Mouse (Mus musculus) myocyte (in vitro differentiated cells): Measurements from ENCODE around the gene Gm20773. TPM values are rescaled to one million over a fixed set of nuclear protein-coding genes. Genes with fewer than 3 reads are reported as not detected.
"Not testable (repeated sequence)": the region's sequence is repeated elsewhere in the genome, so short reads cannot be mapped to it uniquely, and the experiment has no call there.

Experiments used
- H3K27me3 ChIP-seq: one replicate; pipeline ENCODE4 v1.6.1; 2011; ENCODE audit not compliant: control insufficient read depth, insufficient read depth, insufficient read length
- H3K36me3 ChIP-seq: one replicate; pipeline ENCODE4 v1.6.1; 2011; ENCODE audit not compliant: control insufficient read depth, insufficient read depth
- H3K4me2 ChIP-seq: one replicate; pipeline ENCODE4 v1.6.1; 2011; ENCODE audit warnings: low read depth, control low read depth
- H3K4me3 ChIP-seq: one replicate; pipeline ENCODE4 v1.5.1; 2011; ENCODE audit warnings: mild to moderate bottlenecking, control low read depth, moderate library complexity
- H3K79me2 ChIP-seq: one replicate; pipeline ENCODE4 v1.6.1; 2011; ENCODE audit not compliant: control insufficient read depth, insufficient read depth
- H3ac ChIP-seq: one replicate; pipeline ENCODE4 v1.6.1; 2011; ENCODE audit not compliant: control insufficient read depth, insufficient read length
- polyA plus RNA-seq: library from polyadenylated mRNA; unstranded; fragments of >200 nt; fragmentation: generic; extraction: Trizol; gene quantifications from one replicate; pipeline ENCODE4 v1.2.1, GENCODE M21; 2012; ENCODE audit warnings: missing spikeins

The Gm20773 gene
- polyA plus RNA-seq, result not detected

DNA sequence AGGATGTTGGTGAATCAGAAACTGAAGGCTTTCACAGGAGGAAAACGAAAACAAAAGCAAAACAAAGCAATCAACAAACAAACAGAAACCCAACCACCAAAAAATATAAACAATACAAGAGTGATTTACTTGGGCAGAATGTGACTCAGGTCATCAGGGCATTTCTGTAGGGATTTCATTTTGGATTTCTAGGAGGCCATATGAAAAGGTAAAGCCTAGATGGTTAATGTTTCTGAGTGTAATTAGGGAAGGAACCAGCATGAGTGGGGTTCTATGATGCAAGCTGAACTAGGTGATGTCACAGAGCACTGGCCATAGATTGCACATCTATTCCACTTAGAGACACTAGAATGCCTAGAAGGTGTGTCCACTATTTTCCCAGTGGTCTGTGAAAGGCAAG, at the start of gene Gm20773:
Gene Gm20773, plus strand, starts transcription at position 301 of the 400 bp plus-strand sequence.
- not testable (repeated sequence) for H3K27me3 ChIP-seq, H3K36me3 ChIP-seq, H3K4me3 ChIP-seq, H3K79me2 ChIP-seq, H3K4me2 ChIP-seq, H3ac ChIP-seq

DNA sequence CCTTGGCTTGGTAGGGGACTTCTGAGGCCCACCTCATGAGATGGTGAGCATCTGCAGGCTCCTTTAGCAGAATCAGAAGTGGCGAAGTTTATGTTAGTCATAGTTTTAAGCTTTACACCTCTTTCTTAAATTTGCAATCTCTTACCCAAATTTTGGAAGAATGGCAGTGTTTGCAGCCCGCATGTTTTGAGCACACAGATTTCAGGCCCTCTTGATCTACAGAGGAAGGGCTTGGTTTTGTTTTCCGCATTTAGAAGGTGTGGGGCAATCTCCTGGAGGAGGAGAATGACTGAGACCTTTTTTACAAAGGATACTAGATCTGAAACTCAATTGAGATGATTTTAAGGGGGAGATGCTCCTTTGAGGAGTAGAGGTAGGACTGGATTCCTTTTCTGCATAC, 28.3 kb upstream of the Gm20773 start, which contains the start of gene Gm21866:
Gene Gm21866, minus strand, starts transcription at position 101 of the 400 bp plus-strand sequence.
- H3K4me3 ChIP-seq, H3ac ChIP-seq, H3K27me3 ChIP-seq, H3K36me3 ChIP-seq, H3K4me2 ChIP-seq, H3K79me2 ChIP-seq: not testable (repeated sequence)

Other genes with a start within 250 kb of the Gm20773 start
- gene Gm21440, start 241.6 kb upstream of the Gm20773 start, polyA plus RNA-seq, result not detected
- not detected for gene Gm21454, start 241.6 kb upstream of the Gm20773 start, polyA plus RNA-seq
- not detected for gene Gm21725, start 145.0 kb upstream of the Gm20773 start, polyA plus RNA-seq
- not detected for gene Gm21866, start 28.4 kb upstream of the Gm20773 start, polyA plus RNA-seq